Mouse (Mus musculus) G1E (cell line): Measurements from ENCODE around the gene Mex3a. TPM values are rescaled to one million over a fixed set of nuclear protein-coding genes. Genes with fewer than 3 reads are reported as not detected.

Experiments
- ATAC-seq: 2 replicates; pipeline ENCODE4 v1.8.0; 2016; ENCODE audit warnings: mild to moderate bottlenecking; ENCODE audit not compliant: insufficient number of reproducible peaks, poor library complexity, low FRiP score, severe bottlenecking; ENCODE audit errors: extremely low read depth
- DNase-seq: peaks from one replicate; pipeline ENCODE4 v3.0.0; 2012; ENCODE audit warnings: low spot score
- H3K27me3 ChIP-seq: 2 replicates; pipeline ENCODE4 v1.6.1; 2012; ENCODE audit warnings: mild to moderate bottlenecking, low read length, inconsistent platforms; ENCODE audit not compliant: insufficient read depth
- H3K36me3 ChIP-seq: replicated peaks from 2 replicates; pipeline ENCODE3; 2012; ENCODE audit warnings: mild to moderate bottlenecking, inconsistent platforms
- H3K4me1 ChIP-seq: 2 replicates; pipeline ENCODE4 v1.6.1; 2012; ENCODE audit warnings: low read depth, low read length, inconsistent platforms, mixed read lengths; ENCODE audit not compliant: insufficient read depth
- H3K4me3 ChIP-seq: 2 replicates; pipeline ENCODE4 v1.5.1; 2012; ENCODE audit warnings: low read depth, mild to moderate bottlenecking, inconsistent platforms, low read length, moderate library complexity, mixed read lengths
- H3K9me3 ChIP-seq: replicated peaks from 2 replicates; pipeline ENCODE4 v1.6.1; 2012; ENCODE audit warnings: inconsistent platforms
- CTCF ChIP-seq: IDR thresholded peaks from 2 replicates; pipeline ENCODE4 v1.5.1; 2012; ENCODE audit warnings: low read depth, low read length, inconsistent platforms, mixed read lengths
- GATA1 ChIP-seq: IDR thresholded peaks from 2 replicates; pipeline ENCODE4 v1.6.1; 2012; ENCODE audit warnings: borderline replicate concordance, low read length, inconsistent platforms, mixed read lengths
- GATA2 ChIP-seq: IDR thresholded peaks from 2 replicates; pipeline ENCODE4 v1.6.1; 2012; ENCODE audit warnings: low read depth, low read length, inconsistent platforms, borderline replicate concordance
- POLR2AphosphoS5 ChIP-seq: IDR thresholded peaks from 2 replicates; pipeline ENCODE4 v1.6.1; 2012; ENCODE audit warnings: low read depth, low read length, inconsistent platforms; ENCODE audit not compliant: insufficient replicate concordance
- TAL1 ChIP-seq: conservative IDR thresholded peaks from 2 replicates; pipeline ENCODE4 v1.6.1; 2012; ENCODE audit warnings: low read depth, low read length, inconsistent platforms, mixed read lengths
- polyA plus RNA-seq: library from polyadenylated mRNA; stranded (reverse); fragments of >175 nt; gene quantifications from 2 replicates; pipeline ENCODE4 v1.2.3, GENCODE M21; 2012
- total RNA-seq, 2 experiments: library from RNA; stranded (forward) in 1 of 2; stranded (reverse) in 1 of 2; fragments of 200-1000 nt in 1 of 2; fragments of >200 nt in 1 of 2; fragmentation: Nextera tagmentation in 1 of 2; gene quantifications; 2 replicates each; pipeline ENCODE4 v1.2.3; 2014 to 2017

Mex3a gene
- total and polyA plus RNA-seq, 3 experiments: 2.0 to 9.6 (median 6.2) TPM

DNA sequence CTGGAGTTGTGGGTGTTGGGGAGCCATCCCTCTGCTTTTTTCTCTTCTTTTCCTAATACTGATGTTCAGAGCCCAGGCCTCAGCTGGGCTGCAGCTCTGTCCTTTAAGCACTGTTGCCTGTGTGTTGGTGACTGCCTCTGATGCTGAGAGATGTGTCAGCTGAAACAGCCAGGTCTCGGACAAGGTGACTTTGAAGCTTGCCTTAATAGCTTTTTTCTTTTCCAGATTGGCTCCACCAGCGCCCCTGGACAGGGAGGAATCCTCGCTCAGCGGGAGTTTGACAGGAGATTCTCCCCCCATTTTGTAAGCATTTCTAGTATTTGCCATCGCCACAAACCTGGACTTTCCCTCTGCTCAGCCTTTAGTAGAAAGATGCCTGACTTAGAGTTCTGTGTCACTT is 54.4 kb downstream of the Mex3a start:
- ATAC-seq: no peak
- Histone ChIP-seq H3K36me3 (peaks cover 83% of the 10 kb centered on the region), H3K9me3 (no peaks in the 10 kb centered on the region), H3K4me1 (peaks cover 13% of the 10 kb centered on the region), H3K27me3 (no peaks in the 10 kb centered on the region), H3K4me3 (no peak overlapping the region)
- TF ChIP-seq GATA2 (no peak), GATA1 (no peak), CTCF (no peak), POLR2AphosphoS5 (no peak), TAL1 (no peak)
- no peak for DNase-seq

DNA sequence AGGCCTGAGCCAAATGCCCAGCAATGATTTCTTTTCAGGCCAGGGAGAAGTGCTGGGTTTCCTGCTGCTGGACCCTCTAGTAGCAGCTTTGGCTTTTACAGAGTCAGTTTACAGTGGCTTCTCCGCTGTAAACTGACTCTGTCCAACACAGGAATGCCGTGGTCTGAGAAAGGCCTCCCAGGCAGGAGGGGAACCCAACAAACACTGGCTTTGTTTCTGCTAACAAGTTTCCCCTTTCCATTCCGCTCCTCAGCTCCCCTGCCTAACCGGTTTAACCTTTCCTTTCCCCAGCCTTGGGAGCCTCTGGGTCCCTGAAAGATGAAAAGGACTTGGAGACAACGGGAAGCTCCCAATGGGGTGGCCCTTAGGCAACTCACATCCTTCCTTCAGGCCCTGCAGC is 58.1 kb downstream of the Mex3a start:
- no peak for ATAC-seq
- H3K36me3 ChIP-seq: peaks cover 58% of the 10 kb centered on the region

More for the DNA sequence above, 58.1 kb downstream of the Mex3a start:
- DNase-seq: no peak
- H3K4me1 ChIP-seq: peaks cover 26% of the 10 kb centered on the region
- H3K4me3 ChIP-seq: no peak overlapping the region
- no peaks in the 10 kb centered on the region for H3K27me3 ChIP-seq
- TF ChIP-seq TAL1 (no peak), CTCF (no peak), POLR2AphosphoS5 (no peak), GATA1 (no peak), GATA2 (no peak)
- H3K9me3 ChIP-seq: no peaks in the 10 kb centered on the region

Other genes starting within 250 kb of the Mex3a start
Only the 20 nearest of the 23 such genes appear.
- gene Cct3, start 235.3 kb upstream of the Mex3a start, total RNA-seq (2014; fragmentation: Nextera tagmentation): 213 and 234 TPM in 2 replicates
- 292 and 314 TPM in 2 replicates for gene Cct3, start 235.3 kb upstream of the Mex3a start, total RNA-seq (2017)
- gene Cct3, start 235.3 kb upstream of the Mex3a start, polyA plus RNA-seq: 27.9 and 28.7 TPM in 2 replicates
- gene Glmp, start 207.4 kb upstream of the Mex3a start, total RNA-seq (2014; fragmentation: Nextera tagmentation): 119 and 123 TPM in 2 replicates
- 65.7 and 89.1 TPM in 2 replicates for gene Glmp, start 207.4 kb upstream of the Mex3a start, total RNA-seq (2017)
- 31.4 and 67.5 TPM in 2 replicates for gene Glmp, start 207.4 kb upstream of the Mex3a start, polyA plus RNA-seq
- 3.8 and 8.1 TPM in 2 replicates for gene Tmem79, start 196.2 kb upstream of the Mex3a start, total RNA-seq (2014; fragmentation: Nextera tagmentation)
- gene Tmem79, start 196.2 kb upstream of the Mex3a start, total RNA-seq (2017): 1.1 and 1.6 TPM in 2 replicates
- 1.3 and 2.7 TPM in 2 replicates for gene Tmem79, start 196.2 kb upstream of the Mex3a start, polyA plus RNA-seq
- gene Smg5, start 196.1 kb upstream of the Mex3a start, total RNA-seq (2014; fragmentation: Nextera tagmentation): 47.5 and 59.3 TPM in 2 replicates
- 53.9 and 57.6 TPM in 2 replicates for gene Smg5, start 196.1 kb upstream of the Mex3a start, total RNA-seq (2017)
- 56.8 and 78.5 TPM in 2 replicates for gene Smg5, start 196.1 kb upstream of the Mex3a start, polyA plus RNA-seq
- not detected in 2 replicates for gene Paqr6, start 167.8 kb upstream of the Mex3a start, total RNA-seq (2014; fragmentation: Nextera tagmentation)
- 0.12 and 0.38 TPM in 2 replicates for gene Paqr6, start 167.8 kb upstream of the Mex3a start, total RNA-seq (2017)
- not detected in 2 replicates for gene Paqr6, start 167.8 kb upstream of the Mex3a start, polyA plus RNA-seq
- not detected in 2 replicates for gene Bglap3, start 159.7 kb upstream of the Mex3a start, total RNA-seq (2014; fragmentation: Nextera tagmentation)
- gene Bglap3, start 159.7 kb upstream of the Mex3a start, total RNA-seq (2017): 0.16 and 0.17 TPM in 2 replicates
- gene Bglap3, start 159.7 kb upstream of the Mex3a start, polyA plus RNA-seq: not detected in 2 replicates
- gene Bglap2, start 153.7 kb upstream of the Mex3a start, total RNA-seq (2014; fragmentation: Nextera tagmentation): not detected in 2 replicates
- not detected in 2 replicates for gene Bglap2, start 153.7 kb upstream of the Mex3a start, total RNA-seq (2017)
- gene Bglap2, start 153.7 kb upstream of the Mex3a start, polyA plus RNA-seq: not detected in 2 replicates
- gene Bglap, start 147.9 kb upstream of the Mex3a start, total RNA-seq (2014; fragmentation: Nextera tagmentation): not detected in 2 replicates
- not detected in 2 replicates for gene Bglap, start 147.9 kb upstream of the Mex3a start, total RNA-seq (2017)
- gene Bglap, start 147.9 kb upstream of the Mex3a start, polyA plus RNA-seq: not detected in 2 replicates
- gene Pmf1, start 122.1 kb upstream of the Mex3a start, total RNA-seq (2014; fragmentation: Nextera tagmentation): 273 and 301 TPM in 2 replicates
- 110 and 117 TPM in 2 replicates for gene Pmf1, start 122.1 kb upstream of the Mex3a start, total RNA-seq (2017)
- gene Pmf1, start 122.1 kb upstream of the Mex3a start, polyA plus RNA-seq: 254 and 283 TPM in 2 replicates
- 62.0 and 62.3 TPM in 2 replicates for gene Slc25a44, start 107.3 kb upstream of the Mex3a start, total RNA-seq (2014; fragmentation: Nextera tagmentation)
- gene Slc25a44, start 107.3 kb upstream of the Mex3a start, total RNA-seq (2017): 50.3 and 50.9 TPM in 2 replicates
- 17.4 and 23.0 TPM in 2 replicates for gene Slc25a44, start 107.3 kb upstream of the Mex3a start, polyA plus RNA-seq
- gene Sema4a, start 71.2 kb upstream of the Mex3a start, total RNA-seq (2014; fragmentation: Nextera tagmentation): 1.1 TPM in 1 of 2 replicates, not detected in the other
- gene Sema4a, start 71.2 kb upstream of the Mex3a start, total RNA-seq (2017): 0.23 and 0.66 TPM in 2 replicates
- 1.3 and 1.7 TPM in 2 replicates for gene Sema4a, start 71.2 kb upstream of the Mex3a start, polyA plus RNA-seq
- 69.3 and 72.1 TPM in 2 replicates for gene Lmna, start 22.4 kb upstream of the Mex3a start, total RNA-seq (2014; fragmentation: Nextera tagmentation)
- gene Lmna, start 22.4 kb upstream of the Mex3a start, total RNA-seq (2017): 96.4 and 98.2 TPM in 2 replicates
- 336 and 381 TPM in 2 replicates for gene Lmna, start 22.4 kb upstream of the Mex3a start, polyA plus RNA-seq
- gene Rab25, start 15.9 kb downstream of the Mex3a start, total RNA-seq (2014; fragmentation: Nextera tagmentation): 1.6 and 4.5 TPM in 2 replicates
- gene Rab25, start 15.9 kb downstream of the Mex3a start, total RNA-seq (2017): 0.35 TPM in 1 of 2 replicates, not detected in the other
- 0.67 and 0.88 TPM in 2 replicates for gene Rab25, start 15.9 kb downstream of the Mex3a start, polyA plus RNA-seq
- 44.7 and 64.5 TPM in 2 replicates for gene Lamtor2, start 20.7 kb downstream of the Mex3a start, total RNA-seq (2014; fragmentation: Nextera tagmentation)
- gene Lamtor2, start 20.7 kb downstream of the Mex3a start, total RNA-seq (2017): 97.5 and 98.0 TPM in 2 replicates
- 96.1 and 182 TPM in 2 replicates for gene Lamtor2, start 20.7 kb downstream of the Mex3a start, polyA plus RNA-seq
- gene Ubqln4, start 21.4 kb downstream of the Mex3a start, total RNA-seq (2014; fragmentation: Nextera tagmentation): 63.4 and 67.4 TPM in 2 replicates
- 39.6 and 40.6 TPM in 2 replicates for gene Ubqln4, start 21.4 kb downstream of the Mex3a start, total RNA-seq (2017)
- 73.7 and 81.2 TPM in 2 replicates for gene Ubqln4, start 21.4 kb downstream of the Mex3a start, polyA plus RNA-seq
- 269 and 289 TPM in 2 replicates for gene Ssr2, start 43.5 kb downstream of the Mex3a start, total RNA-seq (2014; fragmentation: Nextera tagmentation)
- 132 and 134 TPM in 2 replicates for gene Ssr2, start 43.5 kb downstream of the Mex3a start, total RNA-seq (2017)
- 123 and 280 TPM in 2 replicates for gene Ssr2, start 43.5 kb downstream of the Mex3a start, polyA plus RNA-seq
- gene Arhgef2, start 73.6 kb downstream of the Mex3a start, total RNA-seq (2014; fragmentation: Nextera tagmentation): 170 and 181 TPM in 2 replicates
- 64.2 and 66.2 TPM in 2 replicates for gene Arhgef2, start 73.6 kb downstream of the Mex3a start, total RNA-seq (2017)
- gene Arhgef2, start 73.6 kb downstream of the Mex3a start, polyA plus RNA-seq: 277 and 291 TPM in 2 replicates
- gene Rxfp4, start 120.7 kb downstream of the Mex3a start, total RNA-seq (2014; fragmentation: Nextera tagmentation): not detected in 2 replicates
- 0.12 TPM in 1 of 2 replicates, not detected in the other for gene Rxfp4, start 120.7 kb downstream of the Mex3a start, total RNA-seq (2017)
- gene Rxfp4, start 120.7 kb downstream of the Mex3a start, polyA plus RNA-seq: not detected in 2 replicates
- 98.1 and 102 TPM in 2 replicates for gene Khdc4, start 153.4 kb downstream of the Mex3a start, total RNA-seq (2014; fragmentation: Nextera tagmentation)
- gene Khdc4, start 153.4 kb downstream of the Mex3a start, total RNA-seq (2017): 83.9 and 88.8 TPM in 2 replicates
- gene Khdc4, start 153.4 kb downstream of the Mex3a start, polyA plus RNA-seq: 16.7 and 18.5 TPM in 2 replicates
- gene Rit1, start 184.4 kb downstream of the Mex3a start, total RNA-seq (2014; fragmentation: Nextera tagmentation): 29.7 and 30.8 TPM in 2 replicates
- 30.2 and 35.8 TPM in 2 replicates for gene Rit1, start 184.4 kb downstream of the Mex3a start, total RNA-seq (2017)
- gene Rit1, start 184.4 kb downstream of the Mex3a start, polyA plus RNA-seq: 18.2 and 18.3 TPM in 2 replicates